Mouse (Mus musculus): ENCODE measurements at regions not wholly inside any gene's neighbourhood (a gene's known extent, or its start where the extent isn't known, plus 50 kb on each side); places are given as distances from the start of the nearest gene placed in this dataset.

DNA sequence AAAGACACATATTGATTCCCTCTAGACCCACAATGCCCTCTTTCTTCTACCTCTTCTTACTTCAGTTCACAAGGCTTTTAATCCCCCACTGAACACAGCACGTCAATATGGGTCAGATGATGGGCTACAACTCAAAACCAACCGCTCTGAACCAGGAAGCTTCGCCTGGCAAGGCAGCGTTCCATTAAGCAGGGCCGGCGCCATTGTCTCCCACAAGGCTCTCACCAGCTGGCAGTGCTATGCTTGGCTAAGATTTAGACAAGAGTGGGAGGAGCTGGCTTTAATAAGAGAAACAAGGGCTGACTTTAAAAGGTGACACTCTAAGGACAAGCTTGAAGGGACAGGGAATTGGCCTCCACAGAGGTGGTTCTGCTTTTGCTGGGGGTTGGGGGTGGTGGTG, 192.3 kb upstream of the Slc24a2 start:
- TF ChIP-seq TAL1 (conservative IDR thresholded peaks at IDR 0.05; ENCODE audit: low read depth, low read length), result no peak
- no peak for TF ChIP-seq GATA2 (IDR thresholded peaks at IDR 0.05; ENCODE audit: borderline replicate concordance, low read depth, low read length)
- TF ChIP-seq GATA1 (IDR thresholded peaks at IDR 0.05; ENCODE audit: borderline replicate concordance, low read length), result no peak
- TF ChIP-seq POLR2AphosphoS5 (IDR thresholded peaks at IDR 0.05; ENCODE audit: insufficient replicate concordance, low read depth, low read length), result no peak
- no peak for TF ChIP-seq CTCF (IDR thresholded peaks at IDR 0.05; ENCODE audit: low read depth, low read length)
- DNase-seq (ENCODE audit: low spot score), result no peak
- no peak for ATAC-seq (ENCODE audit: extremely low read depth, insufficient number of reproducible peaks, low FRiP score, poor library complexity, severe bottlenecking)
- Histone ChIP-seq H3K36me3 (replicated peaks) (no peaks in the 10 kb centered on the region), H3K4me3 (ENCODE audit: low read depth, low read length) (no peak overlapping the region), H3K9me3 (replicated peaks) (no peaks in the 10 kb centered on the region), H3K4me1 (ENCODE audit: insufficient read depth, low read depth, low read length) (no peaks in the 10 kb centered on the region), H3K27me3 (ENCODE audit: insufficient read depth, low read length) (no peaks in the 10 kb centered on the region)

DNA sequence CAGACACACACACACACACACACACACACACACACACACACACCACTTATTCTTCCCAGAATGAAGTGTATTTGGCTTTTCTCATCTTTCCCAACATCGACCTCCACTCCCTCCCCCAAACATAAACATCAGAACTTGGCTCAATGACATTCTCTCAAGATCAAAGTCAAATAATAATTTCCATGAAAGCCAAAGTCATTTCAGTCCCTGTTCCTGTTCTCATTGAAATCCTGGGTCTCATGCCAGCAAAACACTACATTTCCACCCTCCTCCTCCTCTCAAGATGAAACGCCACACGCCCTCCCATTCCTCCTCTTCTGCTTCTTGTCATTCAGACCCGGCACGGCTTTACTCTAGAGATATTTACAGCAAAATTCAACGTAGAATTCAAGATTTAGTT, 173.1 kb upstream of the Slc24a2 start:
- Histone ChIP-seq H3K9me3 (replicated peaks) (no peaks in the 10 kb centered on the region), H3K36me3 (replicated peaks) (no peaks in the 10 kb centered on the region), H3K4me1 (ENCODE audit: insufficient read depth, low read depth, low read length) (no peaks in the 10 kb centered on the region), H3K27me3 (ENCODE audit: insufficient read depth, low read length) (no peaks in the 10 kb centered on the region), H3K4me3 (ENCODE audit: low read depth, low read length) (no peak overlapping the region)
- ATAC-seq (ENCODE audit: extremely low read depth, insufficient number of reproducible peaks, low FRiP score, poor library complexity, severe bottlenecking), result no peak
- no peak for TF ChIP-seq TAL1 (conservative IDR thresholded peaks at IDR 0.05; ENCODE audit: low read depth, low read length)
- no peak for TF ChIP-seq CTCF (IDR thresholded peaks at IDR 0.05; ENCODE audit: low read depth, low read length)
- no peak for TF ChIP-seq GATA2 (IDR thresholded peaks at IDR 0.05; ENCODE audit: borderline replicate concordance, low read depth, low read length)
- TF ChIP-seq GATA1 (IDR thresholded peaks at IDR 0.05; ENCODE audit: borderline replicate concordance, low read length), result no peak
- no peak for TF ChIP-seq POLR2AphosphoS5 (IDR thresholded peaks at IDR 0.05; ENCODE audit: insufficient replicate concordance, low read depth, low read length)
- no peak for DNase-seq (ENCODE audit: low spot score)

DNA sequence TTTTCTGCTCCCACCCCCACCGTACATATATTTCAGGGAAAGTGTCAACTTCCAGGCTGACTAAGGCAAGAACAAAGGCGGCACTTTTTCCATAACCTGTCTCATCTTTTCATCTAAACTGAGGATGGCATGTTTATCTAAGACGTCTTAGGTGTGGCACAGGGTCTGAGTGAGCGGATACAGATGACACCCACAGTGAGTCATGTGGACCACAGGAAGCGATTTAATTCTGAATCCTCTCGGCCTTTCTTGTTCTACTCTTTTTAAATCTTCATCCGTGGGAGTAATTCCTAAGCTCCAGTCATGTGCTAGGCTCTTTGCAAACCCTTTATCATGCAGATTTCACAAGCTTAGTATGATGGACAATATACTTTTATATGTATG, 171.9 kb upstream of the Slc24a2 start:
- Histone ChIP-seq H3K4me1 (ENCODE audit: insufficient read depth, low read depth, low read length) (no peaks in the 10 kb centered on the region), H3K4me3 (ENCODE audit: low read depth, low read length) (no peak overlapping the region), H3K27me3 (ENCODE audit: insufficient read depth, low read length) (no peaks in the 10 kb centered on the region), H3K9me3 (replicated peaks) (no peaks in the 10 kb centered on the region), H3K36me3 (replicated peaks) (no peaks in the 10 kb centered on the region)
- DNase-seq (ENCODE audit: low spot score), result no peak
- ATAC-seq (ENCODE audit: extremely low read depth, insufficient number of reproducible peaks, low FRiP score, poor library complexity, severe bottlenecking), result no peak
- TF ChIP-seq POLR2AphosphoS5 (IDR thresholded peaks at IDR 0.05; ENCODE audit: insufficient replicate concordance, low read depth, low read length) (no peak), GATA2 (IDR thresholded peaks at IDR 0.05; ENCODE audit: borderline replicate concordance, low read depth, low read length) (no peak), GATA1 (IDR thresholded peaks at IDR 0.05; ENCODE audit: borderline replicate concordance, low read length) (no peak), TAL1 (conservative IDR thresholded peaks at IDR 0.05; ENCODE audit: low read depth, low read length) (no peak), CTCF (IDR thresholded peaks at IDR 0.05; ENCODE audit: low read depth, low read length) (no peak)

DNA sequence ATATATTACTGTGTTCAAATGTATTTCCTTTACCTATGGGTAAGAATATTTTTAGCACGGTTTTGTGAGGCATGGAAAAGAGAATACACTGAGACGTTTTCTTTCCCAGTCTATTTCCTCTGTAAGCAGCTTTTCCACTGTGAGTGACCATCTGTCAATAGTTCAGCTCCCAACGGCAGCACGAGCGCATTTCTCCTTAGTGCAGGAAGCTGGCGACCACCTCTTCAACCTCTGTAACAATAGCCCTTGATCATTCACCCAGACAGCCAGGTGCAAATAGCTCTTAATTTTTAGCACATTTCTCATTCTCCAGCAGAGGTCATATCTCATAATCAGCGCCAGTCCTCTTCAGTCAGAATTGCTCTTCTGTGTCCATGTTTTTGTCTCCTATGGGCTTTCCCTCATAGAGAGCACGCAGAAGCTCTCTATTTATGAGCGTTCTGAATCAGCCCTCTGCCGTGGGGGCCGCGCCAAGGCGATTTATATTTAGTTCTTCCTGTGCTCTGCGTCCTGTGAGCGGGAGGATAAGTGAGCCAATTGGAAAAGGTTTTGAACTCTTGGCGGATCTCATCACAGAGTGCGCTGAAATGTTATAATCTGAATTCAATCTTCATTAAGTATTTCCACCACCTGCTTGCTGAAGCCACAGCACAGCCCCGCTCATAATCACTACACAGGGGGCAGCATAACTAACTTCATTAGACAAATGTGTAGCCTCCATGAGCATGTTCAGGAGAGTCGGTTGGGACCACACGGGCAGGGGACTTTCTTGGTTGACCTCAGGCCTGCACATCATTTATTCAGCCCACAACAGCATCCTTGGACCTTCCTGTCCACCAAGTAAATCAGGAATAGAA, 171.3 kb upstream of the Slc24a2 start:
- TF ChIP-seq CTCF (IDR thresholded peaks at IDR 0.05; ENCODE audit: low read depth, low read length), result no peak
- TF ChIP-seq GATA1 (IDR thresholded peaks at IDR 0.05; ENCODE audit: borderline replicate concordance, low read length), result no peak
- TF ChIP-seq GATA2 (IDR thresholded peaks at IDR 0.05; ENCODE audit: borderline replicate concordance, low read depth, low read length), result no peak
- no peak for TF ChIP-seq TAL1 (conservative IDR thresholded peaks at IDR 0.05; ENCODE audit: low read depth, low read length)
- no peak for TF ChIP-seq POLR2AphosphoS5 (IDR thresholded peaks at IDR 0.05; ENCODE audit: insufficient replicate concordance, low read depth, low read length)
- ATAC-seq (ENCODE audit: extremely low read depth, insufficient number of reproducible peaks, low FRiP score, poor library complexity, severe bottlenecking), result no peak
- Histone ChIP-seq H3K4me1 (ENCODE audit: insufficient read depth, low read depth, low read length) (no peaks in the 10 kb centered on the region), H3K27me3 (ENCODE audit: insufficient read depth, low read length) (no peaks in the 10 kb centered on the region), H3K9me3 (replicated peaks) (no peaks in the 10 kb centered on the region), H3K36me3 (replicated peaks) (no peaks in the 10 kb centered on the region), H3K4me3 (ENCODE audit: low read depth, low read length) (no peak overlapping the region)
- DNase-seq (ENCODE audit: low spot score), result no peak

DNA sequence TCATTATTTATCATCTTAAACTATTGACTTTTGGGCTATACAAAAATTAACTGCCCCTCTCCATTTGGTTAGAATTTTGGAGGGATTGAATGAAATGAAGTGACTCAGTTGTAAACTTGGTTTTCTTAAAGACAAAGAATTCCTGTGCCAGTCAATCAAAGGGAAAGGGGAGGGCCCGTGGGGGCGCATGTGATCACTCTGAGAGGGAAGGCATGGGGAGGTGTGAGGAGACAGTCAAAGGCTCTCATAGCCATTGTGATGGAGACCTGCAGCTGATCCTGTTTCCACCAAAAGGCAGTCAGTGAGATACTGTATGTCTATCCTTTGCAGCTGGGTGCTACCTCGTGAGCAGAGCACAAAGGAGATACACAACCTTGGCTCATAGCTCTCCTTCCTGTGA, 156.6 kb upstream of the Slc24a2 start:
- H3K27me3 ChIP-seq (ENCODE audit: insufficient read depth, low read length), result no peaks in the 10 kb centered on the region
- no peaks in the 10 kb centered on the region for H3K36me3 ChIP-seq (replicated peaks)
- no peak for DNase-seq (ENCODE audit: low spot score)
- TF ChIP-seq GATA2 (IDR thresholded peaks at IDR 0.05; ENCODE audit: borderline replicate concordance, low read depth, low read length) (no peak), CTCF (IDR thresholded peaks at IDR 0.05; ENCODE audit: low read depth, low read length) (no peak), TAL1 (conservative IDR thresholded peaks at IDR 0.05; ENCODE audit: low read depth, low read length) (no peak), GATA1 (IDR thresholded peaks at IDR 0.05; ENCODE audit: borderline replicate concordance, low read length) (no peak), POLR2AphosphoS5 (IDR thresholded peaks at IDR 0.05; ENCODE audit: insufficient replicate concordance, low read depth, low read length) (no peak)
- ATAC-seq (ENCODE audit: extremely low read depth, insufficient number of reproducible peaks, low FRiP score, poor library complexity, severe bottlenecking), result no peak
- no peak overlapping the region for H3K4me3 ChIP-seq (ENCODE audit: low read depth, low read length)
- H3K9me3 ChIP-seq (replicated peaks), result no peaks in the 10 kb centered on the region
- H3K4me1 ChIP-seq (ENCODE audit: insufficient read depth, low read depth, low read length), result no peaks in the 10 kb centered on the region

DNA sequence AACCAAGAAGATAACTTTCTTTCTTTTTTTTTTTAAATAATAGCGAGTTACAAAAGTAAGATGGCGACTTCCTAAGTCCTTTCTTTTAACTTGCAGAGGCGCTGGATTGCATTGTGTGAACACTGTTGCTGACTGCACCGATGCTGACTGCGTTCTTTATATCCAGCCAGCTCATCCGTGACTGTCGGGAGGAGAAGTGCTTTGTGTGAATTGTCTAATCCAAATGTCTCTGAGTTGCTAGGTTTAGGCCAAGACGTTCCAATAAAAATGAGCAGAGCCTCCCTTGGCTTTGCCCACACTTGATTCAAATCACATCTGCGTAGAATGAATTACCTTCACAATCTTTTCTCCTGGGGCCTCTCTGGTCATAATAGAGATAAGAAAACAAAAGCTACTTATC, 156.0 kb upstream of the Slc24a2 start:
- DNase-seq (ENCODE audit: low spot score), result no peak
- no peaks in the 10 kb centered on the region for H3K4me1 ChIP-seq (ENCODE audit: insufficient read depth, low read depth, low read length)
- no peak for ATAC-seq (ENCODE audit: extremely low read depth, insufficient number of reproducible peaks, low FRiP score, poor library complexity, severe bottlenecking)
- no peaks in the 10 kb centered on the region for H3K36me3 ChIP-seq (replicated peaks)
- no peak for TF ChIP-seq GATA2 (IDR thresholded peaks at IDR 0.05; ENCODE audit: borderline replicate concordance, low read depth, low read length)
- TF ChIP-seq GATA1 (IDR thresholded peaks at IDR 0.05; ENCODE audit: borderline replicate concordance, low read length), result no peak
- TF ChIP-seq TAL1 (conservative IDR thresholded peaks at IDR 0.05; ENCODE audit: low read depth, low read length), result no peak
- no peak for TF ChIP-seq CTCF (IDR thresholded peaks at IDR 0.05; ENCODE audit: low read depth, low read length)
- TF ChIP-seq POLR2AphosphoS5 (IDR thresholded peaks at IDR 0.05; ENCODE audit: insufficient replicate concordance, low read depth, low read length), result no peak
- H3K9me3 ChIP-seq (replicated peaks), result no peaks in the 10 kb centered on the region
- no peaks in the 10 kb centered on the region for H3K27me3 ChIP-seq (ENCODE audit: insufficient read depth, low read length)
- H3K4me3 ChIP-seq (ENCODE audit: low read depth, low read length), result no peak overlapping the region

Data from G1E (cell line).